Mouse (Mus musculus) c-Kit-positive CD71-positive TER-119-positive erythroid progenitor cells, embryonic 14.5 days (primary cell): ENCODE measurements around the gene Cct8l1.

Experiments
- DNase-seq: peaks from one replicate; pipeline ENCODE4 v3.0.0-alpha.2; 2013; ENCODE audit warnings: low spot score

Cct8l1 gene

GRCm38 (mm10) chr5:25515767-25516166 lies at the start of gene Cct8l1:
Gene Cct8l1, plus strand, starts transcription at chr5:25516067.
- no peak for DNase-seq

DNA sequence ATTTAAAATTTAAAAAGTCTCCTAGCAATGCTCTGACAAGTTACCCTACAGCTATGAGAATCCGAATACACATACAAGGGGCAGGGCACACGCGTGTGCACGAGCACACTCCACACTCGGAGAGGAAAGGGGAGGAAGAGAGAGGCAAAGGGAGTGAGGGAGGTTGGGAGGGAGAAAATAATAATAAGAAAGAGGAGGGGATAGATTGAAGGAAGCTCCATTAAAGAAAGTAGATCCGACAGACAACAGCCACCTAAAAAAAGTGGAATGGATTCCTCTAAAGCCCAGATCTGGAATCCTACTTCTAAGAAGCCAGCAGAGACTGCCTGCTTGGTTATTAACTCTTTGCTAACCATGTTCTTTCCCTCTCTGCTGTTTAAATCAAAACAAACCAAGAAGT lies 43.8 kb upstream of the Cct8l1 start:
- no peak for DNase-seq

DNA sequence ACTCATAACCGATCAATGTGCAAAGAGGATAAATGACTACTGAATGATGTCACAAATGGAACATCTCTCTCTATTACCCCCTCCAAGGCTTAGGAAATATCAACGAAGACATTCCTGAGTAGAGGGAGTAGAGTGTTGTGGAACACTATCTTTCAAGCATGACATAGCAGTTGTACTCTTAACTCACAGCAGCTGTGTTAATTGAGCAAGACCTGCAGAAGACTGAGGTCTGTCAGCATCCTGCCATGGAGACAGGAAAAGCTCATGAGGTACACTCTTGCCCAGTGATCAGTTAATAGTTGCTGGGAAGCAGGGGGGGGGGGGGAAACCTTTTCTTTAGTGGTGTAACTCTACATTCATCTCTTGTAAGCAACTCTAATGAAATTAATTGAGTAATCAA lies 40.1 kb upstream of the Cct8l1 start:
- DNase-seq = no peak

DNA sequence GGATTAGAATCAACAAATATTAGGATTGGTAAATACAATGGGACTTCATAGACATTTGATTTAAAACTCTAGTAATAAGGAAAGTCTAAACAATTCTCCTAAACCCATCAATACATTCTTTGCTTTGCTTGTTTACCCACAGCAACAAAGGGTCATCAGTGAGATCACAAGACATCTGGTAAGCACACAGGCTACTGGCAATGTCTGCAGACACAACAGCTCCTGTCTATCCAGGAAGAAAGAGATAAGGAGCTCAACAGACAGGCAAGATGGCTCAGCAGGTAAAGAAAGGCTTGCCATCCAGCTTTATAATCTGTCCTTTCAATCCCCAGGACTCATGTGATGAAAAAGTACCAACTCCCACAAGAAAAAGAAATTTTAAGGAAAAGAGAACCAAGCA lies 37.0 kb upstream of the Cct8l1 start:
- no peak for DNase-seq

DNA sequence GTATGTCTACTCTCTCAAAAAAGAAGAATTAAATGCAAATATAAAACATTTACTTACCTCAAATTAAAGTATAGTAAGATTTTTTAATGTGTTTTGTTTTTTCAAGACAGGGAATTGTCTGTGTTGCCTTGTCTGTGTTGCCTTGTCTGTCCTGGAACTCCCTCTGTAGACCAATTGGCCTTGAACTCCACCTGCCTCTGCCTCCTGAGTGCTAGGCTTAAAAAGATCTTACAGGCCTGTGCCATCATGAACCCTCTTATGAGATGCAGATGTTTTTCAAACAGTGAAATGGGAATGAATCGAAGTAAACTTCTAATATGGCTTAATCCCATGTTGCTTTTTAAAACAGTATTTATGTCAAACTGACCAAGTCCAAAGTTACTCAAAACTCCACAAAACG lies 19.2 kb upstream of the Cct8l1 start:
- no peak for DNase-seq

DNA sequence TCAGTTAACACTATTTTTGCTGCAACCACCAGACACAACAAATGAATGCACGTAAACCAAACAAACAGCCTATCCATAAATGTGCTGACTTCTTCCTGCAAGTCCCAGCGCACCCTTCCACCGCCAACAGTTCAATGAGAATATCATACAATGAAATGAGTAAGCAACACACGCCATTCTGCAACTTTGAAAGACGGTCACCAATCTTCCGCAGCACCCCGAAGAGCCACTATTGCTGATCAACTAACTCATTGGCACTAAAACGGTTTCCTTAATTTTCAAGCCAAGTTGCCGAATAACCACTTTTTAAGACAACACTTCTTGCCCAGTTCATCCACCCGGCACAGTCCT lies 18.5 kb upstream of the Cct8l1 start:
- DNase-seq = peak; percentile 50

- DNase-seq = peak; percentile 52
These were observed 18.0 kb upstream of the Cct8l1 start for GRCm38 (mm10) chr5:25497720-25498345.

- peak; percentile 64 for DNase-seq
These were observed 17.5 kb upstream of the Cct8l1 start, which contains the start of gene Kmt2c for GRCm38 (mm10) chr5:25498346-25498820. Gene Kmt2c, minus strand, starts transcription at chr5:25498783.

- DNase-seq = peak; percentile 75
These were observed 16.9 kb upstream of the Cct8l1 start for GRCm38 (mm10) chr5:25498821-25499422.

- DNase-seq = peak; percentile 90
These were observed 16.2 kb upstream of the Cct8l1 start for GRCm38 (mm10) chr5:25499423-25500398.

DNA sequence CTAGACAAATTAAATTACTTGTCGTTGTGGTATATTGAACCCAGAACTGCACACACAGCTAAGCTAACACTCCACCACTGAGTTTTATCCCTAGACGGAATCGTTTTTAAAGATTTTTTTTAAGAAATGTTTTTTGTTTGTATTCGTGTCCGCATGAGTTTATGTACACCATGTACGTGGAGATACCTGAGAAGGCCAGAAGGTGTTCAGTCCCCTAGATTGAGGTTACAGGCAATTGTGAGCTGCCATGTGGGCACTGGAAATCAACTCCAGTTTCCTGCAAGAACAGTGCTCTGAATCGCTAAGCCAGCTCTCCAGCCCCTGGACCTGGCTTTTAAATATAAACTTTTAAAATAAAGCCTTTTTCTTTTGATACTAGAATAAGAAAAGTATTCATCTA lies 15.2 kb upstream of the Cct8l1 start:
- no peak for DNase-seq

- no peak for DNase-seq
These were observed 9.8 kb upstream of the Cct8l1 start for GRCm38 (mm10) chr5:25506041-25506440.

DNA sequence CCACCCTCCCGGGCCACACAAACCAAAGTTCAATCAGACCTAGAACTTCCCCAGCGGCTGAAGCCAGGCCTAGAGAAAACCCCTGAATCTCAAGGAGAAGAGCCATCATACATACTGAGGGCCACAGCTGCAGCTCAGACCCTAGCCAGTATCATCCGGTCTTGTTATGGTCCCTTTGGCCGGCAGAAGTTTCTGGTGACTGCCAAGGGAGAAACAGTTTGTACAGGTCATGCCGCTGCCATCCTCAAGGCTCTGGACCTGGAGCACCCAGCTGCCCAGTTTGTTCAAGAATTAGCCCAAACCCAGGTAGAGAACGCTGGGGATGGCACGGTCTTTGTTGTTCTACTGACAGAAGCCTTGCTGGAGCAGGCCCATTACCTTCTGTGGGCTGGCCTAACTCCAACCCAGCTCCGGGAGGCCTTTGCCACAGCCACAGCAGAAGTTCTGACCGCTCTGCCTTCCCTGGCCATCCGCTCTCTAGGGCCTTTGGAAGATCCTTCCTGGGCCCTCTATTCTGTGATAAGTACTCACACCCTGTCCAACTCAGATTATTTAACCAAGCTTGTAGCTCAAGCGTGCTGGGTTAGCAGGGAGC lies 531 bp downstream of the Cct8l1 start:
- DNase-seq = no peak

DNA sequence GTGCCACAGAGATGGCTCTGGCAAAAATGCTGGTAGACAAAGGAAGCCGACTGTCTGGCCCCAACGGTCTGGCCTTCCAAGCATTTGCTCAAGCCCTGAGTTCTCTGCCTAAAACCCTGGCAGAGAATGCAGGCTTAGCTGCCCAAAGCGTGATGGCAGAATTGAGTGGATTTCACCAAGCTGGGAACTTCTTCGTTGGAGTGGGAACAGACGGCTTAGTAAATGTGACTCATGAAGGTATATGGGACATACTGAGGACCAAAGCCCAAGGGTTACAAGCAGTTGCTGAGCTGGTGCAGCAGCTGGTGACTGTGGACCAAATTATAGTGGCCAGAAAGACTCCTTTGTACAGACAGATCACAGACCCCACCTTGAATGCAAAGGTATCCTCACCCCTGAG lies 1.7 kb downstream of the Cct8l1 start:
- DNase-seq = no peak

GRCm38 (mm10) chr5:25519820-25520219 lies 4.0 kb downstream of the Cct8l1 start:
- DNase-seq = no peak

GRCm38 (mm10) chr5:25521461-25521860 lies 5.6 kb downstream of the Cct8l1 start:
- no peak for DNase-seq

GRCm38 (mm10) chr5:25526116-25526515 lies 10.2 kb downstream of the Cct8l1 start:
- no peak for DNase-seq

DNA sequence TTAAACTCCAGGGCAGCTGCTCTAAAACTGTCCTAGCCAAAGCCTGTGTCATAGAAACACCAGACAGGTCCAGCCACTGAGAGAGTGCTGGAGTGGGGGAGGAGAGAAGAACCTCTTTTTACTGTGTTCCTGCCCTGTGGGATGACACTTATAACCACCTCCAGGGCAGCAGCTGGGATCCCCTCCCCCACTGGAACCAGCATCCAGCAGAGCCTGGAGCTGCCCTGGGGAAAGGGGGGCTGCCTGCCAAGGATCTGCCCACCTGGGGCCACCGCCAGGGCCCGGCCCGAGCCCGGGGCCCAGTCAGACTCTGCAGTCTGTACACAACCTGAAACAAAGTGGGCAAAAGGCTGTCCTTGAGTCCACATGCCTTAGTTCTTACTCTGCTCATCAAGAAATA lies 11.1 kb downstream of the Cct8l1 start:
- DNase-seq = no peak

- DNase-seq = no peak
These were observed 12.1 kb downstream of the Cct8l1 start for GRCm38 (mm10) chr5:25527971-25528370.

DNA sequence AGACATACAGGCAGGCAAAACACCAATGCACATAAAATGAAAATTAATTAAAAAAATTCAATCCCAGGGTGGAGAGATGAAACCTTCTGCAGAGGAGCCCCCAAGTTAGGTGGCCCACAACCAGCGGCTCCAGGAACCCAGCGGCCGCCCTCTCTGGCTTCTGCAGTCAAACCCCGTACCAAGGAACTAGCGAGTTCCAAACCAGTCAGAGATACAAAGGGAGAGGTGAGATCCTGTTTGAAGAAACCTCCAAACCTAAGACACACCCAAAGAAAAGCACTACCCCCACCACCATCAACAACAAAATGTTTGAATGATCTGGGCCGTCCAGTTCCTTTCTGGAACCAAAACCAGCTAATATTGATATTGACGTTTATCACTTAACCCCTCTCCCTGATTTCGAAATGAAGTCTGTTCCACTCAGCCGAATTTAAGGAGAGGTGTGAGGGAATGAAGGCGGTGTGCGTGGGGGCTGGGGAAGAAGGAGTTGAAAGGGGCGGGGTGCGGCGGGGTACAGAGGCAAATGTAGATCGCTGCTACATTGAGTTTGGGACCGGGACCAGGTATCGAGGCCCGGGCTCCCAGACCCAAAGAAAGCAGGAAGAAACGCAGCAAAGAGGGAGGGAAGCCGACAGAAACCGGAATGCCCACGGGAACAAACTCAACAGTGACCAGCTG lies 13.1 kb downstream of the Cct8l1 start:
- peak; percentile 13 for DNase-seq

GRCm38 (mm10) chr5:25529529-25530421 lies 13.9 kb downstream of the Cct8l1 start:
- peak; percentile 100 for DNase-seq
